Mouse (Mus musculus): Measurements from ENCODE around the gene Camk1g. TPM values are rescaled to one million over a fixed set of nuclear protein-coding genes. Genes with fewer than 3 reads are reported as not detected.

Gene Camk1g
- total and polyA plus RNA-seq, 2 experiments: not detected

DNA sequence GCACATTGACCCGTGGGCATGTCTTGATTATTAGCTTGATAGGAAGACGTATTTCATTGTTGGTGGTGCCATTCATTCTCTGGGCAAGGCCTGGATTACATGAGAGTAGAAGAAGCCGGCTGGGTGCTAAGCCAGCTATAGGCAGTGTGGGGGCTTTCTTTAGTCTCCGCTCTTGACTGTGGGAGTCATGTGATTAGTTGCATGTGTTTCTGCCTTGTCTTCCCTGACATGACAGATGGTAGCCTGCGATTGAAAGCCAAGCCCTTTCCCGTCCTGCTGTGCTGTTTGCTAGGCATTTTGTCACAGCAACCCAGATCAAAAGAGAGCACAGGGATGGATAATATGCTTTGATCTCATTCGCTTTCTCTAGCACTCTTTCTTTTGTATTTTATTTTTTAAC is 64.7 kb downstream of the Camk1g start:
- no peak for DNase-seq (ENCODE audit: extremely low read depth, low read depth, low spot score)
- no peaks in the 10 kb centered on the region for H3K27me3 ChIP-seq (ENCODE audit: control insufficient read depth, insufficient read depth, low read length)
- no peak overlapping the region for H3K4me3 ChIP-seq (ENCODE audit: insufficient read depth, low read depth, low read length)
- peaks cover 8% of the 10 kb centered on the region for H3K4me1 ChIP-seq (ENCODE audit: control insufficient read depth, insufficient read depth, low read length)
- TF ChIP-seq POLR2A (IDR thresholded peaks at IDR 0.05; ENCODE audit: extremely low read depth, insufficient read depth, low read length): no peak
- no peak for TF ChIP-seq CTCF (IDR thresholded peaks at IDR 0.05; ENCODE audit: low read depth, low read length)
- WGBS: 86% methylated on average over 7 of the region's 7 CpGs
- no peak overlapping the region for H3K9ac ChIP-seq (ENCODE audit: low read depth, low read length)
- no peaks in the 10 kb centered on the region for H3K36me3 ChIP-seq (ENCODE audit: control insufficient read depth, insufficient read depth, low read length)
- no peaks in the 10 kb centered on the region for H3K79me2 ChIP-seq (ENCODE audit: control insufficient read depth, insufficient read depth, low read length)
- H3K27ac ChIP-seq (replicated peaks; ENCODE audit: insufficient read depth, low read depth, low read length): no peak overlapping the region

DNA sequence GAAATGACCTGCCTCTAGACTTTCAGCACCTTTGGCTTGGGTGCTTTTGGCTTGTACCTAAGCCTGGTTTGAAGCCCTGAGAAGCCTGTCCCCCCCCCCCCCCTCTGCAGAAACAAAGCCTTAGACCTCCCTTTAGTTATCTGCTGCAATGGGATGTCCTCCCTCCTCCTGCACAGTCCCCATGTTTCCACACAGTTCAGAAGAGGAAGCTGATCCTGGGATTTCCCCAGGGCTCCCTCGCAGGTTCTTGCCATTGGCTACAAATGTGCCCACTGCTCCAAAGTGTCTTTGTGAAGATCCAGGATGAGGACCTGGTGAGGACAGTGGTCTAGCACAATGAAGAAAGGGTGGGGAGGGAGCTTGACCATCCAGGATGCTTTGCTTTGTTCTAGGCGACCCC is 67.0 kb downstream of the Camk1g start:
- Histone ChIP-seq H3K79me2 (ENCODE audit: control insufficient read depth, insufficient read depth, low read length) (no peaks in the 10 kb centered on the region), H3K27me3 (ENCODE audit: control insufficient read depth, insufficient read depth, low read length) (no peaks in the 10 kb centered on the region), H3K27ac (replicated peaks; ENCODE audit: insufficient read depth, low read depth, low read length) (no peak overlapping the region), H3K4me1 (ENCODE audit: control insufficient read depth, insufficient read depth, low read length) (peaks cover 5% of the 10 kb centered on the region), H3K4me3 (ENCODE audit: insufficient read depth, low read depth, low read length) (no peak overlapping the region), H3K9ac (ENCODE audit: low read depth, low read length) (no peak overlapping the region), H3K36me3 (ENCODE audit: control insufficient read depth, insufficient read depth, low read length) (no peaks in the 10 kb centered on the region)
- 83% methylated on average over 2 of the region's 2 CpGs for WGBS
- DNase-seq (ENCODE audit: extremely low read depth, low read depth, low spot score): no peak
- no peak for TF ChIP-seq POLR2A (IDR thresholded peaks at IDR 0.05; ENCODE audit: extremely low read depth, insufficient read depth, low read length)
- no peak for TF ChIP-seq CTCF (IDR thresholded peaks at IDR 0.05; ENCODE audit: low read depth, low read length)

DNA sequence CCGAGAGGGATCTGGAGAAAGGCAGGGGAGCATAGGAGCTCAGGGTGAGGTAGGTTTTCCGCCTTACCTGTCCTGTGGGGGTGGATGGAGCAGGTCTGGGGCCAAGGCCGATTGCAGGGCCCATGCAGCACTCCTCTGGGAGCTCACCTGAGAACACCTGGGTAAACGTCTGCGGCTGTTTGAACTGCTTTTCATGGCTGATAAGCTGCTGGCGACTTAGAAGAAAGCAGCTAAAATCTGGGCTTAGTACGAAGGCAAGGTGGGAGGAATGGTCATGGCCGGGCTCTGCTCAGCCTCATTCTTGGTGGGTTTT is 68.0 kb downstream of the Camk1g start:
- Histone ChIP-seq H3K27me3 (ENCODE audit: control insufficient read depth, insufficient read depth, low read length) (no peaks in the 10 kb centered on the region), H3K9ac (ENCODE audit: low read depth, low read length) (no peak overlapping the region), H3K36me3 (ENCODE audit: control insufficient read depth, insufficient read depth, low read length) (no peaks in the 10 kb centered on the region), H3K4me3 (ENCODE audit: insufficient read depth, low read depth, low read length) (no peak overlapping the region), H3K27ac (replicated peaks; ENCODE audit: insufficient read depth, low read depth, low read length) (no peak overlapping the region), H3K79me2 (ENCODE audit: control insufficient read depth, insufficient read depth, low read length) (no peaks in the 10 kb centered on the region), H3K4me1 (ENCODE audit: control insufficient read depth, insufficient read depth, low read length) (peaks cover 4% of the 10 kb centered on the region)
- TF ChIP-seq POLR2A (IDR thresholded peaks at IDR 0.05; ENCODE audit: extremely low read depth, insufficient read depth, low read length) (no peak), CTCF (IDR thresholded peaks at IDR 0.05; ENCODE audit: low read depth, low read length) (no peak)
- DNase-seq (ENCODE audit: extremely low read depth, low read depth, low spot score): no peak
- 85% methylated on average over 8 of the region's 8 CpGs for WGBS

DNA sequence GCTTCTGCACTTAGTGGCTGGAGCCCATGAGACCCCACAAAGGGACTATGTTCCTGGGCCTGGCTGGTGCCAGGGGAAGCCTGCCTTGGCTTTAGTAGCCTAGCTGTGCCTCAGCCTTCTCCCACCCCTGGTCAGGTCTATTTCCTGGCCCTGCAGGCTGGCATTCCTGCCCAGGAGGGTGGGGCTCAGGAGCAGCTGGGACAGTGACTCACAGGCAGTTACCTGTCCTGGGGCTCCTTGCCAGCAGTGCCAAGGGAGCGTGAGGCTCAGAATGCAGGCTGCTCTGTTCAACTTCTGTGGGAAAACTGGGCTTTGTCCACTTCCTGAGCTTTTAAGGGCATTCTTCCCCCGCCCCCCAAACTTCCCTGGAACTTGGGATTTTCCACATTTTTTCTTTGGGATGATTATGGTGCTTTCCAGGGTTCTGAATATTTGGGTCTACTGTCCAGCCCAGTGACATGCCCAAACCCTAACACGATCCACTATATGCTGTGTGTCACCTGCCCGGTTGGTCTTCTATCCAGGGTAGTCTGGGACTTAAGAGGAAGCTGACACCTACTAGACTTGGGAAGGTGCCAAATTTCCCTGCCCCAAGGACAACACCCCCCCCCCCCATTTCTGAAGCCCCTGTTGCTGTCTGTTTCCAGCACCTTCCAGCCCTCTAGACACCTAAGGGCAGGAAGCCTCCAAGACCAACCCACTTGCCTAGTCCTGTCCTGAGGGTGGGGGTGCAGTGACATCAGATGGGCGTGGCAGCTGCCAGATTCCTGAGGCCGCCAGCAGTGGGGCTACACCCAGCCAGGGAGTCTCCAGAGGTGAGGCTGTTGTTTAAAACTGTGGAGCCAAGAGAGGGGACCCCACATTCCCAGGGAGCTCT is 68.6 kb downstream of the Camk1g start:
- Histone ChIP-seq H3K4me3 (ENCODE audit: insufficient read depth, low read depth, low read length) (no peak overlapping the region), H3K4me1 (ENCODE audit: control insufficient read depth, insufficient read depth, low read length) (no peaks in the 10 kb centered on the region), H3K27ac (replicated peaks; ENCODE audit: insufficient read depth, low read depth, low read length) (no peak overlapping the region), H3K9ac (ENCODE audit: low read depth, low read length) (no peak overlapping the region), H3K36me3 (ENCODE audit: control insufficient read depth, insufficient read depth, low read length) (no peaks in the 10 kb centered on the region), H3K27me3 (ENCODE audit: control insufficient read depth, insufficient read depth, low read length) (no peaks in the 10 kb centered on the region), H3K79me2 (ENCODE audit: control insufficient read depth, insufficient read depth, low read length) (no peaks in the 10 kb centered on the region)
- no peak for TF ChIP-seq POLR2A (IDR thresholded peaks at IDR 0.05; ENCODE audit: extremely low read depth, insufficient read depth, low read length)
- TF ChIP-seq CTCF (IDR thresholded peaks at IDR 0.05; ENCODE audit: low read depth, low read length): no peak
- no peak for DNase-seq (ENCODE audit: extremely low read depth, low read depth, low spot score)
- 78% methylated on average over 6 of the region's 6 CpGs for WGBS

DNA sequence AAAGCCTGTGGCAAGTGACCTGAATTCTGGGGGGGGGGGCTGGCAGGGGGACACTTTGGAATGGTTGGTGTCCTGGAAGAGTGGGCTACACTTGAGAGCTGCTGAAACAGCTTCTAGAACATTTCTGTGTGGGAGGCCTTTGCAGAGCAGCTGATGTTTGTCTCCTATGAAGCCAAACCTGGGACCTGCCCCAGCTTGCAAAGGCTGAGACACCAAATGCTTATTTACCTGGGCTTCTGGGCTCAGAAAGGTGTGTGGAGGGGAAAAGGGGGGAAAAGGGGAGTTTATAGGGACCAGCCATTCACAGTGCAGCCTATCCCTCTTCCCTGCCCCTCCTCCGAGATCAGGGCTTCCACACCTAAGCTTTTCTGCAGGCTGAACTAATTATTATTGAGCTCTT is 70.1 kb downstream of the Camk1g start:
- TF ChIP-seq CTCF (IDR thresholded peaks at IDR 0.05; ENCODE audit: low read depth, low read length): no peak
- no peak for TF ChIP-seq POLR2A (IDR thresholded peaks at IDR 0.05; ENCODE audit: extremely low read depth, insufficient read depth, low read length)
- Histone ChIP-seq H3K4me3 (ENCODE audit: insufficient read depth, low read depth, low read length) (no peak overlapping the region), H3K79me2 (ENCODE audit: control insufficient read depth, insufficient read depth, low read length) (no peaks in the 10 kb centered on the region), H3K4me1 (ENCODE audit: control insufficient read depth, insufficient read depth, low read length) (no peaks in the 10 kb centered on the region), H3K27me3 (ENCODE audit: control insufficient read depth, insufficient read depth, low read length) (no peaks in the 10 kb centered on the region), H3K9ac (ENCODE audit: low read depth, low read length) (no peak overlapping the region), H3K36me3 (ENCODE audit: control insufficient read depth, insufficient read depth, low read length) (no peaks in the 10 kb centered on the region), H3K27ac (replicated peaks; ENCODE audit: insufficient read depth, low read depth, low read length) (no peak overlapping the region)
- WGBS: 79% methylated on average over 1 of the region's 1 CpGs
- DNase-seq (ENCODE audit: extremely low read depth, low read depth, low spot score): no peak

DNA sequence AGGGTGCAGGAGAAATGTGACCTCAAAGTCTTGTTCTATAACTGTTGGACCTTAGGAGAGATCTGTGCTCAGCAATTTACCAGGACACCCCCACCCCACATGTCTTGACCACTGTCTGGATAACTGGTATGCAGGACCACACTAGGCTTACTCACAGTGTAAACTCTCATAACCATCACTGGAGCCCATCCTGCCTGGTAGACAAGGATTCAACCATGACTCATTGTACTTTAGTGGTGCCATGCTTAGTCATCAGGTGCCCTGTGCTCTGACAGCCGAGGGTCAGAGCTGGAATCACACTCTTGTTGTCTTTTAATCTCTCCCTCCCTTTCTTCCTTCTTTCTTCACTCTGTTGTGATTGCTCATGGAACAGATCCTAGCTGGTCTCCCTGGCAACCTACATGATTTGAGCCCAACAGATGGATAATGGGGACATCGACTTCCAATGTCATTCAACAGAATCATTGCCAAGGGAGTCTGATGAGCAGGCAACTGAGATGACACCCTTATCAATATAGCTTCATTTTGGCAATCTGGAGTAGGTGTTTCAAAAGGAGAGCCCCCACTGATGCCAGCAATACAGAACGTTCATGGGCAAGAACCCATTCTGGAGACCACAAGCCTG is 71.8 kb downstream of the Camk1g start:
- H3K36me3 ChIP-seq (ENCODE audit: control insufficient read depth, insufficient read depth, low read length): no peaks in the 10 kb centered on the region

More for the DNA sequence above, 71.8 kb downstream of the Camk1g start:
- Histone ChIP-seq H3K79me2 (ENCODE audit: control insufficient read depth, insufficient read depth, low read length) (no peaks in the 10 kb centered on the region), H3K4me1 (ENCODE audit: control insufficient read depth, insufficient read depth, low read length) (peaks cover 3% of the 10 kb centered on the region; the same call in 1 of the 2 replicates), H3K9ac (ENCODE audit: low read depth, low read length) (no peak overlapping the region), H3K4me3 (ENCODE audit: insufficient read depth, low read depth, low read length) (no peak overlapping the region), H3K27me3 (ENCODE audit: control insufficient read depth, insufficient read depth, low read length) (no peaks in the 10 kb centered on the region), H3K27ac (replicated peaks; ENCODE audit: insufficient read depth, low read depth, low read length) (no peak overlapping the region)
- DNase-seq (ENCODE audit: extremely low read depth, low read depth, low spot score): no peak
- TF ChIP-seq CTCF (IDR thresholded peaks at IDR 0.05; ENCODE audit: low read depth, low read length) (no peak), POLR2A (IDR thresholded peaks at IDR 0.05; ENCODE audit: extremely low read depth, insufficient read depth, low read length) (no peak)
- 82% methylated on average over 3 of the region's 3 CpGs for WGBS

Other genes starting within 250 kb of the Camk1g start
- gene Diexf, start 240.0 kb downstream of the Camk1g start, total RNA-seq (2014; rRNA removed): 5.2 and 6.2 TPM in 2 replicates
- gene Diexf, start 240.0 kb downstream of the Camk1g start, polyA plus RNA-seq (2012; rRNA removed): 8.0 and 11.0 TPM in 2 replicates
- 33.4 and 38.0 TPM in 2 replicates for gene Irf6, start 217.2 kb downstream of the Camk1g start, total RNA-seq (2014; rRNA removed)
- gene Irf6, start 217.2 kb downstream of the Camk1g start, polyA plus RNA-seq (2012; rRNA removed): 42.5 and 56.0 TPM in 2 replicates
- gene A130010J15Rik, start 202.3 kb downstream of the Camk1g start, total RNA-seq (2014; rRNA removed): 8.1 and 8.7 TPM in 2 replicates
- 2.7 and 3.5 TPM in 2 replicates for gene A130010J15Rik, start 202.3 kb downstream of the Camk1g start, polyA plus RNA-seq (2012; rRNA removed)
- 0.65 and 0.67 TPM in 2 replicates for gene Traf3ip3, start 168.6 kb downstream of the Camk1g start, total RNA-seq (2014; rRNA removed)
- gene Traf3ip3, start 168.6 kb downstream of the Camk1g start, polyA plus RNA-seq (2012; rRNA removed): 0.21 and 0.88 TPM in 2 replicates
- 1.7 and 2.0 TPM in 2 replicates for gene Lamb3, start 162.6 kb downstream of the Camk1g start, total RNA-seq (2014; rRNA removed)
- gene Lamb3, start 162.6 kb downstream of the Camk1g start, polyA plus RNA-seq (2012; rRNA removed): 1.6 and 2.4 TPM in 2 replicates
- gene Hsd11b1, start 106.2 kb downstream of the Camk1g start, total RNA-seq (2014; rRNA removed): 807 and 1,077 TPM in 2 replicates
- 826 and 1,028 TPM in 2 replicates for gene Hsd11b1, start 106.2 kb downstream of the Camk1g start, polyA plus RNA-seq (2012; rRNA removed)
- 78.0 and 106 TPM in 2 replicates for gene G0s2, start 97.1 kb downstream of the Camk1g start, total RNA-seq (2014; rRNA removed)
- gene G0s2, start 97.1 kb downstream of the Camk1g start, polyA plus RNA-seq (2012; rRNA removed): 179 and 444 TPM in 2 replicates